Mouse (Mus musculus): ENCODE results near the gene Foxp1.

Foxp1 gene

DNA sequence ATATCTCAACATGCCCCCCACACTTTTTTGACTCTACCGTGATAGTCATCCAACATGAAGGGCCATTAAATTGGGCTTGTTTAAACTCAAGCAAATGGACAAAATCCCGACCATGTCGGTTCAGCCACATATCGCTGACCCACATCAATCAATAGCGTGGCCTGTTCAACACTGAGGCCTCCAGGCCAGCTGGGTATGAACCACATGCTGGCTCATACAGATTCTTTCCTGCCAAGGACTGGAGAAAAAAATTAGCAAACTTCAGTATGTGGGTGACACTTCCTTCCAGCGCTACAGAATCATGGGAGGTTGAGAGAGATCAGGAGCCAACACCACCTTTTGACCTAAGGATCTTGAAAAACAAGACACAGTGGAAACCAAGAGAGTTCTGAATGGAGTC is 150.5 kb downstream of the Foxp1 start:
- no peak for ATAC-seq (ENCODE audit: insufficient number of reproducible peaks, low FRiP score, low TSS enrichment)

DNA sequence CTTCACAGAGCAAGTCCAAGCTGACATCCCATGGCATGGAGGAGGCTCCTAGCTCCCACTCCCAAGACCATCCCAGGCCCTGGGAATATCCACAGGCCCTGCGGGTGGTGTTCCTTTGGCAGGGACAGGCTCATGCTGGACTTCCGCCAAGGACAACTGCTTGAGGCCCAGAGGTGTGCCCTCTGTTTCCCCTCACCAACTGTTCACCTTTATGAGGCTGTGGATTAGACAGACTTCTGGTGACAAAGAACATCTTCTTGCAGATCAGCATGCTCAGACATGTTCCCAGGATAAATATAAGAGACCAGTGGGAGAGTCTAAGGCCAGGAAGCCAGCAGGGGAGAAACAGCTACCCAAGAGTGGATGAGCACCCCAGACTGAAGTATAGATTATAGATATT is 152.6 kb downstream of the Foxp1 start:
- no peak for ATAC-seq (ENCODE audit: insufficient number of reproducible peaks, low FRiP score, low TSS enrichment)

GRCm38 (mm10) chr6:99369156-99369555 is 153.4 kb downstream of the Foxp1 start:
- no peak for ATAC-seq (ENCODE audit: insufficient number of reproducible peaks, low FRiP score, low TSS enrichment)

- no peak for ATAC-seq (ENCODE audit: insufficient number of reproducible peaks, low FRiP score, low TSS enrichment)
These were observed 154.3 kb downstream of the Foxp1 start for GRCm38 (mm10) chr6:99368118-99368753.

- no peak for ATAC-seq (ENCODE audit: insufficient number of reproducible peaks, low FRiP score, low TSS enrichment)
These were observed 158.0 kb downstream of the Foxp1 start for GRCm38 (mm10) chr6:99364545-99364944.

- no peak for ATAC-seq (ENCODE audit: insufficient number of reproducible peaks, low FRiP score, low TSS enrichment)
These were observed 161.9 kb downstream of the Foxp1 start for GRCm38 (mm10) chr6:99360581-99360980.

DNA sequence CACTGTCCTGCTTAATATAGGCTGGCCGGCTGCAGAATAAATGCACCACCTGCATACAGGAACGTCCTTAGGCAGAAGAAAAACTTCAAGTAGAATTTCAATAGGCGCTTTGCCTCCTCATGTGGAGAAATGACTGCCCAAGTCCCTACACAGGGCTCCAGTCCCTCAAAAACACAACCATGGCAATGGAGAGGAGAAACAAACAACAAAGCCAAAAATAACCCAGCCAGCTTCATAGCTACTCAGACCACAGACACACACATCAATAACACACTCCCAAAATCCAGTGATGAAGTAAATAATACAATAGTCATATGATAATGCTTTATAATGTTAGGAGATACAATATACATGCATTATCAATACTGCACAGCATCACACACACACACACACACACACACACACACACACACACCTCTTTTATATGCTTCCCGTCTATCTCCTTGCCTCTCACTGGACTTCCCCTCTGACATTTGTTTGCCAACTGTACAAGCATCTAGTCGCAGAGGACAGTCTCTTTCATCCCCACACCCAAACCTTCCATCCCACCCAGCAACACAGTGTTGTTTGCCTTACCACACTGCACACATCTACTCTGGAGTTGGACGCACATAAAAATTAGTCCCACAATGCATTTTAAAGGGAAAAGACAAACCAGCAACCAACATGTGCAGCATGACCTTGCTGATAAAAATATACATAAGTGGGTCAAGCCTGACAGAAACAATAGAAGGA is 162.6 kb downstream of the Foxp1 start:
- no peak for ATAC-seq (ENCODE audit: insufficient number of reproducible peaks, low FRiP score, low TSS enrichment)

DNA sequence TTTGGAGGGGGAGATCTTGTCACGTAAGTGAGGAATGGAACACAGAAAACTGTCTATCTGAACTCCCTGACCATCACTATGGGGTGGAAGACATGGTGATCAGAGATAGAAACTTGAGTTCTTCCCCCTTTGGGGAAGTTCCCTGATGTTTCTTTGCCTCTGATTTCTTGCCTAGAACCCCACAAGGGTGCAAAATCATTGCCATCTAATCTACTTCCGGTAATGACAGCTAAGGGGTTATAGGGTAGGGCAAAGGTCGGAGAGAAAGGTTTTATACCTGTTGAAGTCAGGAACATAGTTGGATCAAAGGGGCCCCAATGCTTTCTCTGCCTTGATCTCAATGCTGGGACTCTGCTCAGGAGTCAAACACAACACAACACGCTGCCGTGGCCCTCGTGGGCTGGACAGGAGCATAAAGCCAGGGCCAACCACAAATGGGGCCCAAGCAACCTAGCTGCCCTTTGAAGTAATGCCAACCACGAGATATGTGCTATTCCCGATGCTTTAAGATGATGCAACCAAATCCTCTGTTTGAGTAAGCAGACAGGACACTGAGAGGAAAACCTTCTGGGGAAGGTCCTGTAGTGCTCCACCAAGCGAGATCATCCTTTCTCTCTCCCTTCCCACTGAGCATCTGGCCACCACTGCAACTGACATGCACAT is 163.4 kb downstream of the Foxp1 start:
- no peak for ATAC-seq (ENCODE audit: insufficient number of reproducible peaks, low FRiP score, low TSS enrichment)

- no peak for ATAC-seq (ENCODE audit: insufficient number of reproducible peaks, low FRiP score, low TSS enrichment)
These were observed 164.6 kb downstream of the Foxp1 start for GRCm38 (mm10) chr6:99357931-99358330.

DNA sequence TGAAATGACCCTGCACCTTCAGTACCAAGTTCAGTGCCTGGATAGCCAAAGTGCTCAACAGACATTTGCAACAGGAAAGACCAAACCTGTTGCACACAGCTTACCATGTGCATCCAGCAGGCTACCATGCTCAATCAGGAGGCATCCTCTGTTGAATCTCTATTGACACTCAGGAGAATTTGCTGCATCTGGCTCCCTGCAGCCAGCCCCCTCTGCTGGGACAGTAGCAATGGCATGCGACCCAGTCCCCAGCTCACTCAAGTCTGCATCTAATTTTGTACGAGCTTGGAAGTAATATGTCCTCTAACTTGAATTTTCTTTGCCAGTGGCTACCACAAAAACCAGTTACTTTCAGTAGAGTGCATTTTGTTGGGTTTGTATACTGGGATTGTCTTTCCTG is 168.2 kb downstream of the Foxp1 start:
- ATAC-seq (ENCODE audit: insufficient number of reproducible peaks, low FRiP score, low TSS enrichment): no peak

- ATAC-seq (ENCODE audit: insufficient number of reproducible peaks, low FRiP score, low TSS enrichment): no peak
These were observed 169.1 kb downstream of the Foxp1 start for GRCm38 (mm10) chr6:99353441-99353840.

DNA sequence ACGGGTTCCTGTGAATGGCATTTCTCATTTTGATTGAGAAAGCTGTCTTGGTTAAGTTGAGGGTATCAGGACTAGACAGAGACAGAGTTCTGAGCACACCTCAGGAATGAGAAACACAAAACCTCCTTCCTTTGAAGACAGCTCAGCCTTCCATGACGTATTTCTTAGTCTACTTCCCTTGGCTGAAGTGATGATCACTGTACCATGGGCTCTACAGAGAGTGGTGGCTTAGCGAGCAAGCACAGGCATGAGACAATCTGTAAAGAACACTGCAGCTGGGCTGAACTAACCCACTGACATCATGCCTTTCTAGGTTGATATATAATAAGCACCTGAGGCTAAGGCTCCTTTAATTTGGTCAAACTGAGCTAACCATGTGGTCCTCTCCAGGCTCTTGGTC is 172.0 kb downstream of the Foxp1 start:
- no peak for ATAC-seq (ENCODE audit: insufficient number of reproducible peaks, low FRiP score, low TSS enrichment)

GRCm38 (mm10) chr6:99350156-99350555 is 172.4 kb downstream of the Foxp1 start:
- ATAC-seq (ENCODE audit: insufficient number of reproducible peaks, low FRiP score, low TSS enrichment): no peak

DNA sequence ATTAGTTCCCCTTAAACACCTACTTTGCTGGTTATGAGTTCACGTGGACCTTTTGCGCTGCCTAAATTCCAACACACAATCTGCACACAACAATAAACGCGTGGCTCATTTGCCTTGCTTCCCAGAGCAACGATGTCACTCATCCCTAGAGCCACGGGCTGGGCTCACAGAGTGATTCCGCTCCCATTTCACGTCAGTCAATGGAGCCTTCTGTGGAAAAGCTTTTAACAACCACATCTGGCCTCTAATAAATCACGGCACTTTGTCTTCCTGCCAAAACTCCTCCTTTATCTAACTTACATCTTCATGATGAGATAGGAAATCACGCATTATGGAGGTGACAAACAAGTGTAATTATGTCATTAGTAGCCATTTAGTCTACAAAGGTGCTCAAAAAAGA is 174.7 kb downstream of the Foxp1 start:
- ATAC-seq (ENCODE audit: insufficient number of reproducible peaks, low FRiP score, low TSS enrichment): no peak

DNA sequence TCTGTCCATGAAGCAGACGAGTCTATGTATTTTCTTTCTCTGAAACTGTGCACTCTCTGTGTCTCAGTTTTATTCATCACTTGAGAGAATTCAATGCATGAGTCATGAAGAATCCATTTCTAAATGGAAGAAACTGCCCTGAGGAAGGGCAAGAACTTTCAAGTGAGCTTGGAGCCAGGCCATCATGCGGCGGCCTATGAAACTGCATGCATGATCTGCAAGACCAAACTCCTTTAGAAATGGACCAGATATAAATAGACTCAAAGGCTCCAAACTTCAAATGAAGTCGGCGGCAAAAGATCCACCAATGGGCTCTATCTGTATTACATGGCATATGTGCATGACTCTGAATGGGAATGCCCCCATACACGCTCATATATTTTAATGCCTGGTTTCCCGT is 177.6 kb downstream of the Foxp1 start:
- ATAC-seq (ENCODE audit: insufficient number of reproducible peaks, low FRiP score, low TSS enrichment): no peak

- ATAC-seq (ENCODE audit: insufficient number of reproducible peaks, low FRiP score, low TSS enrichment): no peak
These were observed 178.2 kb downstream of the Foxp1 start for GRCm38 (mm10) chr6:99344357-99344756.

DNA sequence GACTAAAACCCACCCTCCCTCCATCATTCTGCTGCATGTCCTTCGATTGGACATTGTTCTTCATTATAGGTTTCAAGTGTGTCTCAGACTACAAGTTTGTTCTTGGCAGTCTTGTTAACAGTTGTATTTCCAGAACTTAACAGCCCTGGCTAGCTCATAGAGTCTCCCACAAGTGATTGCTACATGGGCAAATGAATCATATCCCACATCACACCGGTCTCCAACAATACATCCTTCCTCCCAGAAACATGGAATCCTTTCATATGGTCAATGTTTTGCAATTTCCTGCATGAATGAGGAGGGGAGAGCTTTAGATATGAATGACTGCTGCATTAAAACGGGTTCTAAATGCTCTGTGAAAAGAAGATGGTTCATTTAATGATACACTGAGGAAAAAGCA is 178.7 kb downstream of the Foxp1 start:
- ATAC-seq (ENCODE audit: insufficient number of reproducible peaks, low FRiP score, low TSS enrichment): no peak

DNA sequence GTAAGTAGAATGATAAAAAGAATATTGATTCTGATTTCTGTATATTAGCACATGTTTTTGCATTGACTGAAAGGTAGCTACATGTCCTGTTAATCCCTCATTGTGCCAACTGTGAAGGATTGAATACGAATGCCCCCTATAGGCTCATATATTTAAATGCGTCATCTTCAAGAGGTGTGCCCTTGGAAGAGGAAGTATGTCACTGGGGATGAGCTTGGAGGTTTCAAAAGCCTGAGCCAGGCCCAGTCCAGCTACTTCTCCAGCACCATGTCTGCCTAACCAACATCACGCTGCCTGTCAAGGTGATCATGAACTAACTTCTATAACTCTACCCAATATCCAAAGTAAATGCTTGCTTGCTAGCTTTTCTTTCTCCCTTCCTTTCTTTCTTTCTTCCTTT is 180.1 kb downstream of the Foxp1 start:
- ATAC-seq (ENCODE audit: insufficient number of reproducible peaks, low FRiP score, low TSS enrichment): no peak

GRCm38 (mm10) chr6:99340902-99341301 is 181.6 kb downstream of the Foxp1 start:
- ATAC-seq (ENCODE audit: insufficient number of reproducible peaks, low FRiP score, low TSS enrichment): no peak

GRCm38 (mm10) chr6:99339986-99340721 is 182.4 kb downstream of the Foxp1 start:
- ATAC-seq (ENCODE audit: insufficient number of reproducible peaks, low FRiP score, low TSS enrichment): no peak

- ATAC-seq (ENCODE audit: insufficient number of reproducible peaks, low FRiP score, low TSS enrichment): no peak
These were observed 183.2 kb downstream of the Foxp1 start for GRCm38 (mm10) chr6:99339343-99339620.

Measured in cerebellum, adult (tissue).